Mouse (Mus musculus): ENCODE data around the gene Rpp25l.

DNA sequence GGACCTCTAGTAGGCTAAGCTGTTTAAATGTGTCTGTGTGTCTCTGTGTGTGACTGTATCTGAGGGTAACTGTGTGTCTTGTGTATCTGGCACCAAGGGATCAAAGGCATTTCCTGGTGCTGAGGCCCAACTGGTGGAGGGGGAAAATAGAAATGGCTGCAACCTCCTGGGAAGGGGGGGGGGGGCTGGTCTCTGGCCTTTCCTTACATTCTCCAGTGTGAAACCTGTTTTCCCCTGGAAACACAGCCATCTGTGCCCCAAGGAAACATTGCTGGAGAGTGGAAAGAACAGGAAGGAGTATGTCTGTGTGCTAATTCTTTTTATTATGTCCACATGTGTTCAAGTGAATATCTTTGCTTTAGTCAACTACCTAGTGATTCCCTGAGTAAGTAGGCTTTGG lies 48.3 kb upstream of the Rpp25l start:
- no peak for TF ChIP-seq CTCF (IDR thresholded peaks at IDR 0.05; ENCODE audit: control insufficient read depth, insufficient read depth, insufficient read length)
- TF ChIP-seq MAX (IDR thresholded peaks at IDR 0.05) = no peak
- TF ChIP-seq USF1 (IDR thresholded peaks at IDR 0.05; ENCODE audit: low read depth) = no peak
- no peak for TF ChIP-seq CEBPB (IDR thresholded peaks at IDR 0.05; ENCODE audit: low read depth)
- no peak for TF ChIP-seq FOSL1 (IDR thresholded peaks at IDR 0.05; ENCODE audit: insufficient read depth, low read length, poor library complexity, severe bottlenecking)
- no peak for TF ChIP-seq MYOD1 (IDR thresholded peaks at IDR 0.05; ENCODE audit: control insufficient read depth, insufficient read length, low read depth)
- no peak for TF ChIP-seq MYOG (IDR thresholded peaks at IDR 0.05; ENCODE audit: control insufficient read depth, extremely low read depth, insufficient read length)

Measured in C2C12 (cell line).